Mouse (Mus musculus): ENCODE results near the gene Car9.

- no peak for TF ChIP-seq POLR2AphosphoS2 (IDR thresholded peaks at IDR 0.05; ENCODE audit: low read depth, low read length)
- TF ChIP-seq JUND (conservative IDR thresholded peaks at IDR 0.05; ENCODE audit: low read depth, low read length) = no peak
- no peak for TF ChIP-seq EP300 (IDR thresholded peaks at IDR 0.05; ENCODE audit: low read length)
- TF ChIP-seq MYC (IDR thresholded peaks at IDR 0.05; ENCODE audit: low read depth, low read length) = no peak
- TF ChIP-seq ELF1 (IDR thresholded peaks at IDR 0.05; ENCODE audit: low read depth, low read length) = no peak
These were observed 43.7 kb upstream of the Car9 start for GRCm38 (mm10) chr4:43463102-43463501.

All from CH12.LX (cell line).